Mouse (Mus musculus): ENCODE data around the gene Olfr1192-ps1.
"Not testable (repeated sequence)": the region's sequence is repeated elsewhere in the genome, so short reads cannot be mapped to it uniquely, and the experiment has no call there.

DNA sequence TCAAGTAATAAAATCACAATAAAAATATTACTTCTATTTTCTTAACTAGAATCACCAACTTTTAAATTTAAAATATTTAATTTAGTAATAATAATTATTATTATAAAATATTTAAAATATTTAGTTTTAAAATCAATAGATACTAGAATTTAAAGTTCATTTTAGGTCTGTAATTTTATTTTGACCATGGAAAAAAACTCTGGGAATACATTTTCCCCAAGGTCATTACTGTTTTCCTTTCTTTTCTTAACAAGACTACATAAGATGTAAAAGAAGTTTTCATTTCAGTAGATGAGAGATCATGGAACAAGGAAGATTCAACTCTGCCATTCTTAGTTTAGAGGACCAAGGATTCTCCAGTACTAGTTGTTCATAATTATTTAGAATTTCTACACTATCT is 27.0 kb downstream of the Olfr1192-ps1 start, which contains the start of gene Olfr1193:
- TF ChIP-seq CTCF (IDR thresholded peaks at IDR 0.05); POLR2A (IDR thresholded peaks at IDR 0.05; ENCODE audit: insufficient read depth, low read depth, low read length): not testable (repeated sequence)
